Mouse (Mus musculus) small intestine, adult 2 months (tissue): ENCODE results near the gene Htr1b. TPM values are rescaled to one million over a fixed set of nuclear protein-coding genes. Genes with fewer than 3 reads are reported as not detected.
A peak's percentile ranks its signal among the peaks of the same experiment; 100 is the strongest.

Experiments used
- H3K27ac ChIP-seq: fragments of 200-500 bp; 2 replicates; pipeline ENCODE4 v1.5.1; 2012; ENCODE audit warnings: low read depth, low read length, control low read depth, inconsistent platforms; ENCODE audit not compliant: insufficient read depth
- H3K27me3 ChIP-seq: fragments of 200-500 bp; 2 replicates; pipeline ENCODE4 v1.6.1; 2012; ENCODE audit warnings: mild to moderate bottlenecking, moderate library complexity, low read length, inconsistent platforms; ENCODE audit not compliant: control insufficient read depth, insufficient read depth
- H3K36me3 ChIP-seq: fragments of 200-500 bp; 2 replicates; pipeline ENCODE4 v1.6.1; 2012; ENCODE audit warnings: mild to moderate bottlenecking, low read length, control low read depth, inconsistent platforms; ENCODE audit not compliant: control insufficient read depth, insufficient read depth
- H3K4me1 ChIP-seq: fragments of 200-500 bp; 2 replicates; pipeline ENCODE4 v1.6.1; 2012; ENCODE audit warnings: low read length, inconsistent platforms, mixed read lengths; ENCODE audit not compliant: control insufficient read depth, insufficient read depth, insufficient read length
- H3K4me3 ChIP-seq: fragments of 200-500 bp; 2 replicates; pipeline ENCODE4 v1.5.1; 2012; ENCODE audit warnings: low read depth, mild to moderate bottlenecking, control low read depth, inconsistent platforms, low read length, moderate library complexity
- CTCF ChIP-seq: fragments of 200-500 bp; IDR thresholded peaks from 2 replicates; pipeline ENCODE4 v1.5.1; 2012; ENCODE audit warnings: low read depth, mild to moderate bottlenecking, control low read depth, inconsistent platforms, low read length, moderate library complexity, mixed read lengths; ENCODE audit not compliant: insufficient replicate concordance, insufficient read length; ENCODE audit errors: extremely low read depth
- POLR2A ChIP-seq: fragments of 200-500 bp; IDR thresholded peaks from 2 replicates; pipeline ENCODE4 v1.6.1; 2012; ENCODE audit warnings: low read depth, mild to moderate bottlenecking, control low read depth, inconsistent platforms, low read length, moderate library complexity
- WGBS: fragments of 180-500 bp; shearing (Covaris S2); methylation state at CpG from one replicate; pipeline ENCODE4 v1.1.7; 2018; 5-methylcytosine and 5-hydroxymethylcytosine counted together
- polyA plus RNA-seq: library from polyadenylated mRNA; depleted of rRNA; stranded (reverse); fragments of >200 nt; gene quantifications from 2 replicates; pipeline ENCODE4 v1.2.3, GENCODE M21; 2012; rRNA removed

Htr1b gene
- 0.30 and 0.47 TPM in 2 replicates for polyA plus RNA-seq

GRCm38 (mm10) chr9:81633437-81633973 is at the start of gene Htr1b:
Gene Htr1b, minus strand, starts transcription at chr9:81633828.
- Histone ChIP-seq H3K27ac (no peak within 1 kb of the TSS), H3K4me3 (peak within 1 kb of the TSS; percentile 53), H3K4me1 (no peaks in the 10 kb centered on the region), H3K36me3 (no peaks in the 10 kb centered on the region), H3K27me3 (peaks cover 11% of the 10 kb centered on the region; the same call in 1 of the 2 replicates)
- 2% methylated on average over 26 of the region's 26 CpGs for WGBS
- TF ChIP-seq POLR2A (no peak), CTCF (no peak)

- no peak for TF ChIP-seq CTCF
- no peak for TF ChIP-seq POLR2A
- Histone ChIP-seq H3K27me3 (no peaks in the 10 kb centered on the region), H3K27ac (no peak overlapping the region), H3K4me3 (no peak overlapping the region), H3K4me1 (no peaks in the 10 kb centered on the region), H3K36me3 (no peaks in the 10 kb centered on the region)
- WGBS = 89% methylated on average over 1 of the region's 1 CpGs
Observed at GRCm38 (mm10) chr9:81676716-81677115, 43.1 kb upstream of the Htr1b start.

- H3K4me3 ChIP-seq = no peak overlapping the region
- peaks cover 11% of the 10 kb centered on the region; the same call in 1 of the 2 replicates for H3K27me3 ChIP-seq
- no peaks in the 10 kb centered on the region for H3K4me1 ChIP-seq
- no peak overlapping the region for H3K27ac ChIP-seq
- TF ChIP-seq CTCF = no peak
- no peak for TF ChIP-seq POLR2A
- WGBS = 83% methylated on average over 1 of the region's 1 CpGs
- H3K36me3 ChIP-seq = no peaks in the 10 kb centered on the region
Observed at GRCm38 (mm10) chr9:81637486-81637885, 3.9 kb upstream of the Htr1b start.

- H3K4me3 ChIP-seq = no peak overlapping the region
- H3K27me3 ChIP-seq = peaks cover 11% of the 10 kb centered on the region; the same call in 1 of the 2 replicates
- H3K36me3 ChIP-seq = no peaks in the 10 kb centered on the region
- no peak for TF ChIP-seq CTCF
- TF ChIP-seq POLR2A = no peak
- 5% methylated on average over 8 of the region's 8 CpGs for WGBS
- no peaks in the 10 kb centered on the region for H3K4me1 ChIP-seq
- no peak overlapping the region for H3K27ac ChIP-seq
Observed at GRCm38 (mm10) chr9:81635109-81635508, 1.5 kb upstream of the Htr1b start.

- 2% methylated on average over 10 of the region's 10 CpGs for WGBS
- Histone ChIP-seq H3K27me3 (peaks cover 11% of the 10 kb centered on the region; the same call in 1 of the 2 replicates), H3K4me1 (no peaks in the 10 kb centered on the region), H3K27ac (no peak overlapping the region), H3K36me3 (no peaks in the 10 kb centered on the region), H3K4me3 (no peak overlapping the region)
- no peak for TF ChIP-seq POLR2A
- no peak for TF ChIP-seq CTCF
Observed at GRCm38 (mm10) chr9:81634163-81634562, 535 bp upstream of the Htr1b start.

- no peak overlapping the region for H3K27ac ChIP-seq
- no peaks in the 10 kb centered on the region for H3K36me3 ChIP-seq
- H3K4me1 ChIP-seq = no peaks in the 10 kb centered on the region
- TF ChIP-seq CTCF (no peak), POLR2A (no peak)
- peak overlapping the region; percentile 53 for H3K4me3 ChIP-seq
- 1% methylated on average over 47 of the region's 47 CpGs for WGBS
- H3K27me3 ChIP-seq = peaks cover 11% of the 10 kb centered on the region; the same call in 1 of the 2 replicates
Observed at GRCm38 (mm10) chr9:81632736-81633436, 742 bp downstream of the Htr1b start.

- TF ChIP-seq POLR2A (no peak), CTCF (no peak)
- 3% methylated on average over 31 of the region's 31 CpGs for WGBS
- H3K4me3 ChIP-seq = peak overlapping the region; percentile 53
- H3K27ac ChIP-seq = no peak overlapping the region
- H3K4me1 ChIP-seq = no peaks in the 10 kb centered on the region
- H3K27me3 ChIP-seq = peaks cover 11% of the 10 kb centered on the region; the same call in 1 of the 2 replicates
- no peaks in the 10 kb centered on the region for H3K36me3 ChIP-seq
Observed at GRCm38 (mm10) chr9:81632191-81632735, 1.4 kb downstream of the Htr1b start.
